ENCODE assay signal across 28 mouse cellular contexts in genomic region chrX:145483486-145484055, GRCm38 (mm10). TPM values are rescaled to one million over a fixed set of nuclear protein-coding genes. Genes with fewer than 3 reads are reported as not detected.
DNase-seq lines count a peak whose midpoint lies in the region; ATAC-seq lines count a peak whose summit lies in the region.
"Had no signal": no experiment of that assay in that cellular context is flagged by ENCODE, and none has a peak within 500 bp of the region (broad histone marks: within the 10 kb centered on the region; RNA-seq: fewer than 3 reads in every experiment).

No protein-coding gene starts in this region.

- WGBS in heart, embryonic 12.5 days = 82% methylated on average over 7 of the region's 7 CpGs

- no peak overlapping the region for H3K27ac ChIP-seq in heart, embryonic 12.5 days (ENCODE audit: poor library complexity, severe bottlenecking)
- H3K27ac ChIP-seq: embryonic facial prominence, embryonic 13.5 days; hindbrain, embryonic 13.5 days; kidney, postnatal 0 days; limb, embryonic 10.5 days; liver, embryonic 15.5 days; lung, embryonic 15.5 days; macrophage; midbrain, embryonic 15.5 days; neural tube, embryonic 13.5 days had no signal

- H3K9me3 ChIP-seq in heart, embryonic 12.5 days (replicated peaks) = no peaks in the 10 kb centered on the region
- H3K9me3 ChIP-seq: embryonic facial prominence, embryonic 13.5 days; hindbrain, embryonic 13.5 days; limb, embryonic 10.5 days; liver, embryonic 15.5 days; lung, embryonic 15.5 days; midbrain, embryonic 15.5 days; neural tube, embryonic 13.5 days had no signal

- H3K4me2 ChIP-seq in heart, embryonic 12.5 days = no peak overlapping the region
- H3K4me2 ChIP-seq: embryonic facial prominence, embryonic 13.5 days; hindbrain, embryonic 13.5 days; liver, embryonic 15.5 days; lung, embryonic 15.5 days; midbrain, embryonic 15.5 days; neural tube, embryonic 13.5 days had no signal

- no peak overlapping the region for H3K9ac ChIP-seq in heart, embryonic 12.5 days
- H3K9ac ChIP-seq: embryonic facial prominence, embryonic 13.5 days; hindbrain, embryonic 13.5 days; liver, embryonic 15.5 days; lung, embryonic 15.5 days; midbrain, embryonic 15.5 days; neural tube, embryonic 13.5 days had no signal

- H3K27me3 ChIP-seq in heart, embryonic 12.5 days (replicated peaks) = no peaks in the 10 kb centered on the region
- H3K27me3 ChIP-seq: hindbrain, embryonic 13.5 days; liver, embryonic 15.5 days; lung, embryonic 15.5 days; midbrain, embryonic 15.5 days; neural tube, embryonic 13.5 days had no signal

- no peak overlapping the region for H3K4me3 ChIP-seq in heart, embryonic 12.5 days
- H3K4me3 ChIP-seq: embryonic facial prominence, embryonic 13.5 days; hindbrain, embryonic 13.5 days; limb, embryonic 10.5 days; liver, embryonic 15.5 days; lung, embryonic 15.5 days; midbrain, embryonic 15.5 days; neural tube, embryonic 13.5 days had no signal

- ATAC-seq in frontal cortex, adult (ENCODE audit: low TSS enrichment) = peak; percentile 62
- no peak for ATAC-seq in heart, embryonic 12.5 days (ENCODE audit: insufficient number of reproducible peaks, low FRiP score)
- no peak for ATAC-seq in erythroblast, adult 5-6 weeks (replicated peaks; ENCODE audit: low FRiP score, poor library complexity, severe bottlenecking)
- ATAC-seq: CD4-positive, CD25-positive, alpha-beta regulatory T cell, adult 4 months; midbrain, embryonic 15.5 days; Patski had no signal

- H3K4me1 ChIP-seq in heart, embryonic 12.5 days (replicated peaks) = 0 out of 2 replicates have a peak, but pooled peaks cover 5% of the 10 kb centered on the region
- H3K4me1 ChIP-seq: embryonic facial prominence, embryonic 13.5 days; hindbrain, embryonic 13.5 days; limb, embryonic 10.5 days; lung, embryonic 15.5 days; midbrain, embryonic 15.5 days; neural tube, embryonic 13.5 days had no signal

- DNase-seq in cerebellum, adult 11-12 months = peak; percentile 23
- DNase-seq in cerebellum, postnatal 4 days (ENCODE audit: low spot score in 2 of 2) = no peak
- DNase-seq in frontal cortex, postnatal 25 days (ENCODE audit: low spot score in 2 of 2) = no peak
- peak; percentile 60 for DNase-seq in brain, adult 2 months (ENCODE audit: low read depth, low spot score)
- DNase-seq in cerebellum, postnatal 25 days = peak; percentile 35 to 47
- DNase-seq: adrenal gland, adult 8-10 months; embryo, embryonic 11 days; gastrocnemius, postnatal 14 days; heart, adult 18-20 months; heart, postnatal 36 days; liver; right cerebral cortex, adult 18-20 months; right cerebral cortex, postnatal 4 days; thymus, postnatal 14 days had no signal

- H3K36me3 ChIP-seq in heart, embryonic 12.5 days = peaks cover 13% of the 10 kb centered on the region
- H3K36me3 ChIP-seq: liver, embryonic 15.5 days; lung, embryonic 15.5 days; midbrain, embryonic 15.5 days had no signal

RNA-seq across cellular contexts. Expression of gene Amot, which starts 21.4 kb away (rescaled TPM):
- 12.2 and 13.5 TPM in 2 replicates for polyA plus RNA-seq in heart, embryonic 12.5 days (2016; fragmentation: Nextera tagmentation; extraction: Ambion mirVana)
- 1.0 and 1.5 TPM in 2 replicates for total RNA-seq in erythroblast, adult 5-6 weeks (2015; ENCODE audit: low replicate concordance)
- total RNA-seq in erythroblast, adult 5-6 weeks (2017; ENCODE audit: low replicate concordance) = 0.17 and 0.98 TPM in 2 replicates

Comparison
In these comparisons a context has a peak if more than half of its experiments do, and no peak if none do; other contexts are left out.
1. DNase-seq: peak in cerebellum, adult 11-12 months (single experiment), brain, adult 2 months (single experiment) and cerebellum, postnatal 25 days (2 of 2); none in cerebellum, postnatal 4 days (0 of 2) and frontal cortex, postnatal 25 days (0 of 2).